Mouse (Mus musculus): Measurements from ENCODE around the gene Edrf1.

DNA sequence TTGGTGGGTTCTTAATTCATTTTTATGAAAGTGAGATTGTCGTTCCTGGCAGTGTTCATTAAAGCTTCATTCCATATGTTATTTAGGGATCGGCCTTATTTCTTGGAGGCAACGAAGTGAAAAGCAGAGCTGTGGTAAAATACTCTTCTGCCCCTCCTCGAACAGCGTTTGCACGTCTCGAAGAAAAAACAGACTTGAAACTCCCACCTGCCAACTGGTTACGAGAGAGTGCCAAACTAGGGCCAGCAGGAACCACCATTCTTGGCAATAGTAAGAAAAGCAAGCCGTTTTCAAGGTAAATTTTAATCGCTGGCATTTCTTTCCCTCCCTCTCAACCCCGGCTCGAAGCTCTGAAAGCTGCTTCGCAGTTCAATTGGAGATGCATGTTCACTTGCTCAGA lies 1.5 kb downstream of the Edrf1 start:
- TF ChIP-seq CTCF (IDR thresholded peaks at IDR 0.05; ENCODE audit: borderline replicate concordance, insufficient read depth, low read depth, low read length) (no peak), POLR2A (IDR thresholded peaks at IDR 0.05; ENCODE audit: borderline replicate concordance, insufficient read depth, low read length) (no peak)
